Mouse (Mus musculus) adrenal gland, adult 8-10 months (tissue): ENCODE measurements at regions not wholly inside any gene's neighbourhood (a gene's known extent, or its start where the extent isn't known, plus 50 kb on each side); places are given as distances from the start of the nearest gene placed in this dataset.
A peak's percentile ranks its signal among the peaks of the same experiment; 100 is the strongest.

Source experiments
- DNase-seq: peaks from one replicate; pipeline ENCODE4 v3.0.0; 2022

GRCm38 (mm10) chr13:28750949-28751692 lies 202.4 kb downstream of the Sox4 start:
- DNase-seq, result no peak

- DNase-seq, result no peak
Measured at GRCm38 (mm10) chr13:28740158-28740670, 213.3 kb downstream of the Sox4 start.

- DNase-seq, result no peak
Measured at GRCm38 (mm10) chr13:28738160-28739100, 215.1 kb downstream of the Sox4 start.

- no peak for DNase-seq
Measured at GRCm38 (mm10) chr13:28732475-28732874, 221.0 kb downstream of the Sox4 start.

- DNase-seq, result no peak
Measured at GRCm38 (mm10) chr13:28732036-28732435, 221.5 kb downstream of the Sox4 start.

- DNase-seq, result no peak
Measured at GRCm38 (mm10) chr13:28730059-28730580, 223.4 kb downstream of the Sox4 start.

- no peak for DNase-seq
Measured at GRCm38 (mm10) chr13:28728768-28729167, 224.7 kb downstream of the Sox4 start.

GRCm38 (mm10) chr13:28724300-28724699 lies 229.2 kb downstream of the Sox4 start:
- DNase-seq, result peak; percentile 11

GRCm38 (mm10) chr13:28722074-28722473 lies 231.4 kb downstream of the Sox4 start:
- DNase-seq, result no peak

- no peak for DNase-seq
Measured at GRCm38 (mm10) chr13:28721548-28721981, 231.9 kb downstream of the Sox4 start.

- DNase-seq, result no peak
Measured at GRCm38 (mm10) chr13:28720639-28721239, 232.8 kb downstream of the Sox4 start.

GRCm38 (mm10) chr13:28720169-28720568 lies 233.3 kb downstream of the Sox4 start:
- DNase-seq, result no peak

- no peak for DNase-seq
Measured at GRCm38 (mm10) chr13:28718868-28719265, 234.6 kb downstream of the Sox4 start.

GRCm38 (mm10) chr13:28718169-28718867 lies 235.2 kb downstream of the Sox4 start:
- peak; percentile 4 for DNase-seq

GRCm38 (mm10) chr13:28717404-28717803 lies 236.1 kb downstream of the Sox4 start:
- DNase-seq, result no peak

- no peak for DNase-seq
Measured at GRCm38 (mm10) chr13:28709966-28710365, 243.5 kb downstream of the Sox4 start.

- DNase-seq, result no peak
Measured at GRCm38 (mm10) chr13:28701309-28701708, 252.2 kb downstream of the Sox4 start.

- DNase-seq, result no peak
Measured at GRCm38 (mm10) chr13:28700081-28700480, 253.4 kb downstream of the Sox4 start.

GRCm38 (mm10) chr13:28699490-28700032 lies 254.0 kb downstream of the Sox4 start:
- no peak for DNase-seq

GRCm38 (mm10) chr13:28697796-28698678 lies 255.5 kb downstream of the Sox4 start:
- DNase-seq, result no peak

GRCm38 (mm10) chr13:28693078-28693477 lies 260.4 kb downstream of the Sox4 start:
- no peak for DNase-seq
